Mouse (Mus musculus) G1E-ER4 (cell line): ENCODE results near the gene Pcbp3. TPM values are rescaled to one million over a fixed set of nuclear protein-coding genes. Genes with fewer than 3 reads are reported as not detected.

Experiments used
- GATA1 ChIP-seq: IDR thresholded peaks from one replicate; pipeline ENCODE4 v1.8.0; 2012; ENCODE audit warnings: low read length, inconsistent platforms
- polyA plus RNA-seq: library from polyadenylated mRNA; stranded (reverse); fragments of >175 nt; gene quantifications from 2 replicates; pipeline ENCODE4 v1.2.3, GENCODE M21; 2012

Gene Pcbp3
- polyA plus RNA-seq, 1 experiment, result 0.31 TPM

DNA sequence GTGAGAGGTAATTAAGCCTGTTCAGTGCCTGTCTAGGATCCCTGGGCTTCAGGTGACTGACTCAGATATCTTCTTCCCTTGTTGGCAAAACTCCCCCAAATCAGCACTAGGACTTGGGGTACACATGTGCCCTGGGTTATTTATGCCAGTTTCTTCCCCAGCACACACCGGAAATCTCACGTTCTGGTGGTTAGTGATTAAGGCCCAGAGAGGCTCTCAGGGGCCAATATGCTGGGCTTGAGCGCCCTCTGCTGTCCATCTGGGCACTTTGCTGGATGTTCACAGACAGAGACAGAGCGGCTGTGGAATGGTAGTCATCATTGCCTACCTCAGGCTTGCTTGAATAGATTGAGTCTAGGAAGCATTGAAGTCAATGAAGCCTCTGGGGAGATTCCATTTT is 226.7 kb downstream of the Pcbp3 start:
- TF ChIP-seq GATA1, result no peak

- no peak for TF ChIP-seq GATA1
These were observed 228.0 kb downstream of the Pcbp3 start for GRCm38 (mm10) chr10:76733677-76734068.

DNA sequence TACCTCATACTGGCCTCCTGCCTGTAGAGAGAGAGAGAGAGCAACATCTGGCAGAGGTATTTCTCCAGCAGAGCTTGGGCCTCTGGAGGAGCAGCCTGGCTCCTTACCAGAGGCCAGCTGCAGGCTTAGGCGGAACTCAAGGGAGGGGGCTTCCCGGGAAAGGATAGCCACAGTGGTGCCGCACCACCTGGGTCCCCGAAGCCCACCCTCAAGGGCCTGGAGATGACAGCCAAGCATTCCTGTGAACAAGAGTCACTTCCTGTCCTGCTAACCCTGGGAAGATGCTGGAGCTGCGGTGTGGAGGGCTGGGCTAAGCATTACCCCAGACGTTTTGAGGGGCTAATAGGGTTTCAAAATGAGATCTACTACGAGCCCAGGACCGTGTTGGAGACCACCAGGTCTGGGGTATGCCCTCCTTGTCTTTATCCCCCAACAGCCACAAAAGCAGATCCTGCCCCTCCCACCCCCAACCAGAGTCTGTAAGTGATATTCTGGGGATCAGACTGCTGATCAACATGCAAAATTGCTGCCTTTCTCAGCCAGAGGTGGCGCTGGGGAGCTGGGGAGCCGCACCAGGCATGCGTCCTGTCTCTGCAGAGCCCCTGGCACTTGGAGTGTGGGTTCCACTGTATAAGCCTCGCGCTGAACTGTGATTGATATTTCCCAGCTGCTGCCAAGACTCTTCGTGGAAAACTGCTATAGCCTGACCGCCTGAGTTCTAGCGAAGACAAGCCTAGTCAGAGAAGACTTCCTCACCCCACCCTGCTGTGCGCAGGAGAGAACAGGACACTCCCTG is 228.6 kb downstream of the Pcbp3 start:
- no peak for TF ChIP-seq GATA1

DNA sequence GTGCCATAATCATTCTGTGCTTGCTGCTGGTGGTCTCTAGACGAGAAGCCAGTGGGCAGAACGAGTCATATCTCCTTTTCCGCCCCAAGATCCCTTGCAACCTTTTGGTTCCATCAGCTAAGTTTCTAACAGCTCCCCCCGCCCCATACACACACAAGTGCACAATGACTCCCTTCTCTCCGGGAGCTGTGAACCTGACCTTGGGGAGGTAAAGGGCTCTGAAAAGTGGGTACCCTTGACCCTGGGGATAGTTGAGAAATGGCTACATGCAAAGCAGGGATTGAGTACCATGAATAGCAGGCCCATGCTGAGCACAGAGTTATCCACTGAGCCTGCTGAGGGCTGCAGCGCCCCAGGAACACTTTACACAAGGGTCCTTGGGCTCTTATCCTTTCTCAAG is 229.3 kb downstream of the Pcbp3 start:
- TF ChIP-seq GATA1, result no peak

DNA sequence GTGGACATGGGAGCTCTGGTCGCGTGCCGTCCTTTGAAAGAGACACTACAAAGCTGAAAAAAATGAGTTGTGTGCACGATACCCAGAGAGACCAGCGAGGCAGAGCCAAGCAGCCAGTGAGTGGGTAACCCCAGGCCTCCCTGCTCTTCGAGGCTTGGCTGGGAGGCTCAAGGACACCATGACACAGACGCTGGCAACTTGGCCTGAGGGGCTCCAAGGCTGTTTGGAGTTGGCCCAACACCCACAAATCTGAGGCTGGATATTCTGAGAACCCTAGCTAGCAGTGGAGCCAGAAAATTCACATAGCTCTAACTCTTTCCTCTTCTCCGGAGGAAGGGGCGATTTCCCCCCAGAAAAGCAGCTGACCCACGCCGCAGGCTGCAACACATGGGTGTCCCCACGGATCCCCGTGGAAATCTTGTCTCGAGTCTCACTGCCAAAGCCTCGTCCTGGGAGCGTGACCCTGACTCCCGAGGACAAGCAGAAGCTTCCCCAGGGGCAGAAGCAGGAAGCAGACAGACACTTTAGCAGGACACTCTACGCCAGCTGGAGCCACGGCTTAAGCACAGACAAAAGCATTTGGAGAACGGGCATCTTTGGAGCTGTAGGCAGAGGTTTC is 230.0 kb downstream of the Pcbp3 start:
- TF ChIP-seq GATA1, result no peak

GRCm38 (mm10) chr10:76729631-76730620 is 231.8 kb downstream of the Pcbp3 start:
- TF ChIP-seq GATA1, result no peak

- no peak for TF ChIP-seq GATA1
These were observed 233.3 kb downstream of the Pcbp3 start for GRCm38 (mm10) chr10:76728369-76728768.

GRCm38 (mm10) chr10:76727301-76727700 is 234.4 kb downstream of the Pcbp3 start:
- TF ChIP-seq GATA1, result no peak

DNA sequence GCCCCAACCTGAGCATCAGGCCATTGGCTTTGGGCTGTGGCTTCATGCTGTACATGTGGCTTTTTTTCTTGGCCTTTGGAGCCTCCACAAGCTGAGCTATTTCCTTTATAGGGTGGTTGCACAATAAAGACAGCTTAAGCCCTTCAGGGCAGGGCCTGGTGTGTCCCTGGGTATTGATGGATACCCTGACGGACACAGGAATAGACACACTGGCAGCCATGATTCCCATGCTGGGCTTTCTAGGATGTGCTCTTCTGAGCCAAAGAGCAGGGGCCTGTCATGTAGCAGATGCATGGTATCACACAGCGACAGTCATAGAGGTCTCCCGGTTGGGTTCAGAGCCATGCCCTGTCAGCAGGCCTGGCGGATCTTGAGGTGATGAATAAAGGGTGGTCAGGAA is 234.8 kb downstream of the Pcbp3 start:
- TF ChIP-seq GATA1, result no peak

DNA sequence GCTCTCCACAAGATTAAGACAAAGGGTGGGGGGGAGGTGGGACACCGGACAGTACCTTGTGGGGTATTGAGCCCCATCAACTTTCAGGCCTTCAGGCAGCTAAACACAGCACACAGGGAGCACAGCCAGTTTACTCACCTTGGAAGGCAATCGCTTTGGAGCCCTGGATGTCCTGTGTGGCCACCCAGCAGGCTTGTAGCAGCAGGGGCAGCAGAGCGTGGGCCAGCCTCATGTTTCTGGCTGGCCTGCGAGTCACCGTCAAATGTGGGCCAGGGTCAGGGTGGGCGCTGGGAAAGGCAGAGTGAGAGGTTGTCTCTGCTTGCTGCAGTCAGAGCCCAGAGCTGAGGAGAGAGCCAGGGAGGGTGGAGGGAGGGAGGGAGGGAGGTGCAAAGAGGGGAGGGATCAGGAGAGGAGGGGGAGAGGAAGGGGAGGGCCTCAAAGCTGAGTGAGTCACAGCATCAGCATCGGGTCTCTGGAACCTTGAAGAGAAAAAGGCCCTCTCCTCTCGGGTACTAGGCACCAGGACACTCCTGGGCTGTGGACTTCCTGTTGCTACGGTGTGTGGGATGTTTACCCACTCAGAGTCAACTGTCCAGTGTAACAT is 235.9 kb downstream of the Pcbp3 start, which contains the start of gene Col6a1:
Col6a1 (minus strand) TSS at position 487 of the 604 bp plus-strand sequence.
- no peak for TF ChIP-seq GATA1

GRCm38 (mm10) chr10:76725097-76725496 is 236.6 kb downstream of the Pcbp3 start:
- TF ChIP-seq GATA1, result no peak

DNA sequence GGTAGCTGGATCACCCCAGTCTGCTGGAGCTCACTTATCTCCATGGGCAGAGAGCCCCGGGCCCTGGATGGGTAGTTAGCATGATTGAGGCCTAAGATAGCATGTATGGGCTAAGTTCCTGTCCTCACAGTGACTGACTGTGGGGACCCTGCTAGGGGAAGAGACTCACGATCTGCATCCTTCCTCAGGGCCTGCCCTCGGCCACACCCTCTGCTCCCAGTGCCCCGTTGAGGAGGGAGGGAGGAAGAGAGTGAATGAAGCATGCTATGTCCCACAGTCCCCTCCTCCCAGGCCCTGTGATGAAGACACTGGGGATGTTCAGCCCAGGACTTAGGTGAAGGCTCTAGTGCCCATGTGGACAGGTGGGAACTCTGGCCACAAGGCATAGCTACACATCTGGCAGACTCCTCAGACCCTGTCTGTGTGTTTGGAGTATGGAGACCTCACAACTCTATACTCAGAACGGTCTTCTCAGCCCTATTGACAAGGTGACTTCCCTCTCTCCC is 237.4 kb downstream of the Pcbp3 start:
- no peak for TF ChIP-seq GATA1

DNA sequence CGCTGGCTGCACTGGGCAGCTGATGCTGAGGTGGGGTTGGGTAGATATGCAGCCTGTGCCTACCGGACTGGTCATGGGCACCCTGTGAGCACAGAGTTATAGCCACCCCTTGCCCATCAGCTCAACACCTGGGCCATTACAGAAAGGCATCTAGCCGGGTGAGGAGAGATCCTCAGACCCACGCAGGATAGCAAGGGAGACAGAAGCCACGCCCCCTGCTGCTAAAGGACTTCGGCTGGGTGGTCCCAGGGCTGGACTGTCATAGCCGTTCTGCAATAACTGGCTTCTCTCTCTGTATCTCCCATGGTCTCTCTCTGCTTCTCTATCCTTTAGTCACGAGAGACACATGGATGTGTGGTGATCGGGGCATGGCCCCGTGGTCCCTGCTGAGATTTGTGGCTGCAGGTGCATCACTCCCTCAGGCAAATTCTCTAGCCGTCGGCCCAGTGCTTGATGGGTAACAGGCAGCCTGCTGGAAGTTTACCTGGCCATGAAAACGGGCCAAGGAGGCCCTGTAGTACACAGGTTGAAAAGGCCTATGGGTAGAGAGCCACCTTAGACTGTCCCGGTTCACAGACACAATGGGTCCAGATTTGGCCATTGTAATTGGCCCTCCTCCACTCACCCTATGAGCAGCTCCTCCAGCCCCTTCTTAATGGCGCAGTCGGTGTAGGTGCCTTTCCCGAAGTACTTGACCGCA is 238.8 kb downstream of the Pcbp3 start:
- TF ChIP-seq GATA1, result no peak

DNA sequence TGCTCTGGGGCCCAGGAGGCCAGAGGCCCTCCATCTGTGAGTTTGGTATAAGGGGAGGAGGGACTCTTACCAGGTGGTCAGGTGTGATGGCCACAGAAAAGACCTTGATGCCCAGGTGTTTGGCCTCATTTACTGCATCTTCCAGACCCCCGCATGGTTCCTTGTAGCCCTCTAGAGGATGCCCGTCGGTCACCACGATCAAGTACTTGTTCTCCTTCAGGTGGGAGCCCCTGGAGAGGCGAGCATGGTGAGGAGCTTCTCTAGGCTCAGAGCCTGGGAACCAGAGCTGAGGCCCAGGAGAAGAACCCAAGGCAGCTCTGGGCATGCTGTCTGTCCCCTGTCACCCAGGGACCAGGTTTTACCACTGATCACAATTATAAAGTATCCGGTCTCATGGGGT is 239.9 kb downstream of the Pcbp3 start:
- no peak for TF ChIP-seq GATA1

GRCm38 (mm10) chr10:76721216-76721615 is 240.5 kb downstream of the Pcbp3 start:
- TF ChIP-seq GATA1, result no peak
